Mouse (Mus musculus): ENCODE measurements around the gene Gm29735.
A peak's percentile ranks its signal among the peaks of the same experiment; 100 is the strongest.
"Not testable (repeated sequence)": the region's sequence is repeated elsewhere in the genome, so short reads cannot be mapped to it uniquely, and the experiment has no call there.

The Gm29735 gene

GRCm38 (mm10) chr7:142157013-142157412 lies at the start of gene Gm29735:
Gene Gm29735 (minus strand): TSS chr7:142157113.
- DNase-seq: not testable (repeated sequence)

GRCm38 (mm10) chr7:142205488-142205887 lies 48.6 kb upstream of the Gm29735 start:
- no peak for DNase-seq

- no peak for DNase-seq
Observed at GRCm38 (mm10) chr7:142201064-142201463, 44.2 kb upstream of the Gm29735 start, which contains the start of gene Krtap5-3. Gene Krtap5-3 (plus strand): TSS chr7:142201364.

GRCm38 (mm10) chr7:142198748-142199147 lies 41.8 kb upstream of the Gm29735 start:
- DNase-seq: no peak

GRCm38 (mm10) chr7:142190289-142190688 lies 33.4 kb upstream of the Gm29735 start, which contains the start of gene Gm10153:
Gene Gm10153 (minus strand): TSS chr7:142190389.
- no peak for DNase-seq

GRCm38 (mm10) chr7:142188156-142188555 lies 31.2 kb upstream of the Gm29735 start:
- no peak for DNase-seq

GRCm38 (mm10) chr7:142181021-142181420 lies 24.1 kb upstream of the Gm29735 start:
- DNase-seq: no peak

- DNase-seq: no peak
Observed at GRCm38 (mm10) chr7:142178685-142179084, 21.8 kb upstream of the Gm29735 start.

- DNase-seq: not testable (repeated sequence)
Observed at GRCm38 (mm10) chr7:142175905-142176304, 19.0 kb upstream of the Gm29735 start, which contains the start of gene Krtap5-2. Gene Krtap5-2 (minus strand): TSS chr7:142176005.

- DNase-seq: no peak
Observed at GRCm38 (mm10) chr7:142169836-142170235, 12.9 kb upstream of the Gm29735 start.

GRCm38 (mm10) chr7:142165639-142166038 lies 8.7 kb upstream of the Gm29735 start, which contains the start of gene Gm4553:
Gene Gm4553 (minus strand): TSS chr7:142165739.
- not testable (repeated sequence) for DNase-seq

- no peak for DNase-seq
Observed at GRCm38 (mm10) chr7:142159366-142159765, 2.5 kb upstream of the Gm29735 start.

- DNase-seq: peak in 1 of 2 experiments; percentile 11
Observed at GRCm38 (mm10) chr7:142155308-142155707, 1.6 kb downstream of the Gm29735 start.

GRCm38 (mm10) chr7:142152191-142152590 lies 4.7 kb downstream of the Gm29735 start:
- no peak for DNase-seq

GRCm38 (mm10) chr7:142148633-142149032 lies 8.3 kb downstream of the Gm29735 start:
- no peak for DNase-seq

- DNase-seq: peak; percentile 21 to 59
Observed at GRCm38 (mm10) chr7:142146033-142146432, 10.9 kb downstream of the Gm29735 start.

- no peak for DNase-seq
Observed at GRCm38 (mm10) chr7:142145413-142145940, 11.4 kb downstream of the Gm29735 start.

- no peak for DNase-seq
Observed at GRCm38 (mm10) chr7:142144507-142144906, 12.4 kb downstream of the Gm29735 start, which contains the start of gene Gm45337. Gene Gm45337 (minus strand): TSS chr7:142144607.

GRCm38 (mm10) chr7:142143506-142144010 lies 13.4 kb downstream of the Gm29735 start:
- not testable (repeated sequence) for DNase-seq

- no peak for DNase-seq
Observed at GRCm38 (mm10) chr7:142140696-142141095, 16.2 kb downstream of the Gm29735 start.

- DNase-seq: not testable (repeated sequence)
Observed at GRCm38 (mm10) chr7:142135934-142136333, 21.0 kb downstream of the Gm29735 start, which contains the start of gene Gm39115. Gene Gm39115 (minus strand): TSS chr7:142136034.

- no peak for DNase-seq
Observed at GRCm38 (mm10) chr7:142134206-142134995, 22.5 kb downstream of the Gm29735 start.

GRCm38 (mm10) chr7:142128843-142129242 lies 28.1 kb downstream of the Gm29735 start:
- DNase-seq: no peak

All from lung, adult 18-20 months (tissue).